Comparison of ENCODE assay signal across 11 mouse cellular contexts in genomic region chr13:44043494-44043885, GRCm38 (mm10).
DNase-seq lines count a peak whose midpoint lies in the region; ATAC-seq and TF ChIP-seq lines count a peak whose summit lies in the region.
"Had no signal": no experiment of that assay in that cellular context is flagged by ENCODE, and none has a peak within 500 bp of the region (broad histone marks: within the 10 kb centered on the region; RNA-seq: fewer than 3 reads in every experiment).

No protein-coding gene starts in this region.

- no peak overlapping the region for H3K4me2 ChIP-seq in heart, embryonic 13.5 days
- H3K4me2 ChIP-seq in hindbrain, embryonic 11.5 days (replicated peaks; ENCODE audit: low read depth, low read length) = no peak overlapping the region; the same call in 1 of the 2 replicates
- peak overlapping the region; percentile 36 for H3K4me2 ChIP-seq in neural tube, embryonic 12.5 days (replicated peaks)
- no peak overlapping the region; the same call in 1 of the 2 replicates for H3K4me2 ChIP-seq in intestine, postnatal 0 days (replicated peaks; ENCODE audit: low read depth)
- H3K4me2 ChIP-seq: liver, embryonic 15.5 days had no signal

- 0 out of 2 replicates have a peak overlapping the region, but pooled peaks have one; percentile 15 for H3K27ac ChIP-seq in heart, embryonic 13.5 days (replicated peaks)
- peak overlapping the region; percentile 48; the same call in 1 of the 2 replicates for H3K27ac ChIP-seq in hindbrain, embryonic 11.5 days (ENCODE audit: low read depth, low read length)
- H3K27ac ChIP-seq in neural tube, embryonic 12.5 days = no peak overlapping the region; the same call in 1 of the 2 replicates
- no peak overlapping the region for H3K27ac ChIP-seq in intestine, postnatal 0 days (ENCODE audit: low read depth, low read length)
- H3K27ac ChIP-seq: liver, embryonic 15.5 days had no signal

- 25% methylated on average over 5 of the region's 5 CpGs for WGBS in heart, embryonic 13.5 days
- 6% methylated on average over 5 of the region's 5 CpGs for WGBS in hindbrain, embryonic 11.5 days
- WGBS in neural tube, embryonic 12.5 days = 9% methylated on average over 5 of the region's 5 CpGs
- 35% methylated on average over 5 of the region's 5 CpGs for WGBS in intestine, postnatal 0 days

- no peak for TF ChIP-seq CTCF in intestine, postnatal 0 days (IDR thresholded peaks at IDR 0.05; ENCODE audit: low read depth)

- peaks cover 39% of the 10 kb centered on the region for H3K4me1 ChIP-seq in heart, embryonic 13.5 days
- H3K4me1 ChIP-seq in hindbrain, embryonic 11.5 days (replicated peaks; ENCODE audit: control insufficient read depth, insufficient read depth, low read length) = peaks cover 10% of the 10 kb centered on the region
- H3K4me1 ChIP-seq in neural tube, embryonic 12.5 days = peaks cover 16% of the 10 kb centered on the region
- no peaks in the 10 kb centered on the region for H3K4me1 ChIP-seq in intestine, postnatal 0 days (replicated peaks; ENCODE audit: control insufficient read depth, insufficient read depth, low read length)
- H3K4me1 ChIP-seq: liver, embryonic 15.5 days had no signal

- no peak for ATAC-seq in heart, embryonic 13.5 days (ENCODE audit: extremely low read depth, insufficient number of reproducible peaks, low FRiP score, low TSS enrichment)
- ATAC-seq in hindbrain, embryonic 11.5 days (ENCODE audit: low FRiP score) = peak; percentile 79
- ATAC-seq in neural tube, embryonic 12.5 days (ENCODE audit: low FRiP score, low read depth) = peak; percentile 78
- ATAC-seq in intestine, postnatal 0 days = no peak
- ATAC-seq: Patski had no signal

- 0 out of 2 replicates have a peak overlapping the region, but pooled peaks have one; percentile 24 for H3K9ac ChIP-seq in heart, embryonic 13.5 days
- no peak overlapping the region for H3K9ac ChIP-seq in hindbrain, embryonic 11.5 days (ENCODE audit: low read depth, low read length)
- H3K9ac ChIP-seq in neural tube, embryonic 12.5 days = no peak overlapping the region
- no peak overlapping the region for H3K9ac ChIP-seq in intestine, postnatal 0 days (ENCODE audit: low read depth, low read length)
- H3K9ac ChIP-seq: liver, embryonic 15.5 days had no signal

- no peaks in the 10 kb centered on the region for H3K27me3 ChIP-seq in heart, embryonic 13.5 days (replicated peaks)
- 0 out of 2 replicates have a peak, but pooled peaks cover 2% of the 10 kb centered on the region for H3K27me3 ChIP-seq in hindbrain, embryonic 11.5 days (ENCODE audit: control insufficient read depth, insufficient read depth, low read length)
- H3K27me3 ChIP-seq in neural tube, embryonic 12.5 days (replicated peaks) = no peaks in the 10 kb centered on the region
- no peaks in the 10 kb centered on the region for H3K27me3 ChIP-seq in intestine, postnatal 0 days (replicated peaks; ENCODE audit: control insufficient read depth, insufficient read depth, low read length)
- H3K27me3 ChIP-seq: liver, embryonic 15.5 days; Patski had no signal

- H3K36me3 ChIP-seq in heart, embryonic 13.5 days = no peaks in the 10 kb centered on the region
- H3K36me3 ChIP-seq in hindbrain, embryonic 11.5 days (ENCODE audit: control insufficient read depth, insufficient read depth, low read length) = no peaks in the 10 kb centered on the region
- H3K36me3 ChIP-seq in neural tube, embryonic 12.5 days = no peaks in the 10 kb centered on the region
- H3K36me3 ChIP-seq in intestine, postnatal 0 days (ENCODE audit: control insufficient read depth, insufficient read depth) = no peaks in the 10 kb centered on the region
- H3K36me3 ChIP-seq: liver, embryonic 15.5 days had no signal

- H3K4me3 ChIP-seq in heart, embryonic 13.5 days = no peak overlapping the region
- H3K4me3 ChIP-seq in hindbrain, embryonic 11.5 days (ENCODE audit: low read depth, low read length) = no peak overlapping the region
- no peak overlapping the region for H3K4me3 ChIP-seq in neural tube, embryonic 12.5 days
- no peak overlapping the region for H3K4me3 ChIP-seq in intestine, postnatal 0 days (ENCODE audit: low read depth, low read length)
- H3K4me3 ChIP-seq: liver, embryonic 15.5 days; myocyte had no signal

- H3K9me3 ChIP-seq in heart, embryonic 13.5 days = no peaks in the 10 kb centered on the region
- H3K9me3 ChIP-seq in hindbrain, embryonic 11.5 days (ENCODE audit: control insufficient read depth, low read length) = no peaks in the 10 kb centered on the region
- H3K9me3 ChIP-seq in neural tube, embryonic 12.5 days = no peaks in the 10 kb centered on the region
- H3K9me3 ChIP-seq in intestine, postnatal 0 days (ENCODE audit: control insufficient read depth) = no peaks in the 10 kb centered on the region
- H3K9me3 ChIP-seq: liver, embryonic 15.5 days had no signal

- DNase-seq in heart, adult 11 months = no peak
- peak; percentile 68 to 81 for DNase-seq in cerebellum, postnatal 36 days
- DNase-seq in hindbrain, embryonic 11.5 days (ENCODE audit: low spot score) = peak; percentile 73
- DNase-seq in frontal cortex, postnatal 10 days (ENCODE audit: low spot score in 2 of 2) = no peak
- no peak for DNase-seq in thymus, postnatal 0 days (ENCODE audit: low spot score)

Comparison
In these comparisons a context has a peak if more than half of its experiments do, and no peak if none do; other contexts are left out.
1. ATAC-seq: peak in hindbrain, embryonic 11.5 days (single experiment) and neural tube, embryonic 12.5 days (single experiment); none in heart, embryonic 13.5 days (single experiment) and intestine, postnatal 0 days (single experiment).
2. H3K27ac ChIP-seq: peak in heart, embryonic 13.5 days (single experiment) and hindbrain, embryonic 11.5 days (single experiment); none in neural tube, embryonic 12.5 days (single experiment) and intestine, postnatal 0 days (single experiment).
3. DNase-seq: peak in cerebellum, postnatal 36 days (2 of 2) and hindbrain, embryonic 11.5 days (single experiment); none in heart, adult 11 months (single experiment), frontal cortex, postnatal 10 days (0 of 2) and thymus, postnatal 0 days (single experiment).